Mouse (Mus musculus) spleen, postnatal 4 days (tissue): ENCODE data around the gene March6.
A peak's percentile ranks its signal among the peaks of the same experiment; 100 is the strongest.

Experiments
- DNase-seq, 2 experiments: peaks; one replicate each; pipeline ENCODE4 v3.0.0; 2022; ENCODE audit warnings: low spot score in 2 of 2

Gene March6

GRCm38 (mm10) chr15:31453098-31453916, 77.5 kb downstream of the March6 start, which contains the start of gene Ropn1l:
Ropn1l (minus strand) TSS chr15:31453737.
- peak; percentile 76 to 88 for DNase-seq

- DNase-seq, result no peak
Measured at GRCm38 (mm10) chr15:31452336-31453097, 78.3 kb downstream of the March6 start.

DNA sequence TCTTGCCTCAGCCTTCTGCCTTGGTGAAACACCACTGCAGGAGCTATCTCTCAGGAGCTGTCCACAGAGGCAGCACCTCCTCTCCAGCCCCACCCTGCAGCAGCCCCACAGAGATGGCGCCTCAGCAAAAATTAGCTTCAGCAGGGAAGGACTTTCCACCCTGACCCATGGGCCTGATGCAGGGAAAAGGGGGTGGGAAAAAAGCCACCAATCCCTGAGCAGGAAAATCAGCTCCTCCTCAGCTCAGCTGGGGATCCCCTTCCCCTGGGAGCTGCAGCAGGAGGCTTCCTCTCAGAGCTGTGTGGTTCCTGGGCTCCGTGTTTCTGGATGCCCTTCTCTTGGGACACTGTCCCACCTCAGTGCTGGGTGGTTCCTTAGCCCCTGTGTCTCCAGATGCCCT, 81.1 kb downstream of the March6 start:
- no peak for DNase-seq

- no peak for DNase-seq
Measured at GRCm38 (mm10) chr15:31447121-31447520, 83.7 kb downstream of the March6 start.

- no peak for DNase-seq
Measured at GRCm38 (mm10) chr15:31442698-31443097, 88.2 kb downstream of the March6 start.

DNA sequence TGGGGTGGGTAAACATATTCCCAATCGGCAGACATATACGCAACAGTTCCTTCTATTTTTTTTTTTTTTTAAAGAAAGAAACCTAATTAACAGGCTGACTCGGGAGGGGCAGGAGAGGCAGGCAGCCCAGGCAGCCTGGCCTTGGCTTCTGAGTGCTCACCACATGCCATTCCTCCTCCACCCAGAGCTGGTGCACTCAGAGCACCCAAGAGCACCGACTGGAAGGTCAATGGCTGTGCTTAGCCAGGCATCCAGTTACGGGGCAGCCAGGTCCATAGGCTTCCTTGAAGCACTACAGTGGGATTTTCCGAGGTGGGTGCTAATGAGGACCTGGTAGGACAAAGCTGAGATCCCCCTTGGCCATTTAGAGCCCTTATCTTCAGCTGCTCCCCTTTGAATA, 88.9 kb downstream of the March6 start:
- DNase-seq, result no peak

DNA sequence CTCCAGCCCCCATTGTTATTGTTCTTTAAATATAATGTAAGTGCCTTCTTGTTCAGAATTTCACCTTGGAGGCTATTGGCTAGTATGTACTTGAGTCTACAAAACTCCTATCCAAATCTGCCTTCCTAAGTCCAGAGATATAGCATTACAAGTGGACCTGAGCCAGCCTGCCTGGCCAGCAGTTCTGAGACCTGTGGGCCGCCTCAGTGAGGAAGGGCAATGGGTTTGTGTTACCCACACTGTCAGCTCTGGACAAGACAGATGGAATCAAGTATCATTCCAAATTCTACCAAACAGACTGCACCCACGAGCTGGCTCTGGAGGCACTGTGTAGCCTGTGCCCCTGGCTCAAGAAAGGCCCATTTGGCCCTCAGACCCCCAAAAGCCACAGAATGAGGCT, 94.0 kb downstream of the March6 start:
- no peak for DNase-seq

- no peak for DNase-seq
Measured at GRCm38 (mm10) chr15:31436083-31436482, 94.8 kb downstream of the March6 start.

GRCm38 (mm10) chr15:31433768-31434167, 97.1 kb downstream of the March6 start:
- no peak for DNase-seq

DNA sequence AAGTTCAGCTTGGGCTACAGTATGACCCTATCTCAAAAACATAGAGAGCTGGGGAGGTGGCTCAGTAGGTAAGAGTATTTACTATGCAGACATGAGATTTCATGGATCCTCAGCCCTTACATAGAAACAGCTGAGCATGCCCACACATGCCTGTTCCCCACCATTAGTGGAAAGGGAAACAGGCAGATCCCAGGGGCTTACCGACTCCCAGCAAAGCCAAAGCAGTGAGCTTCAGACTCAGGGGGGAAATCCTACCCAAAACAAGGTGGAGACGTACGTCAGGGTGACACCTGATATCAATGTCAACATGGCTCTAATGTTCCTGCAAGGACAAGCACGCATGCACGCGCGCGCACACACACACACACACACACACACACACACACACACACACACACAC, 99.0 kb downstream of the March6 start:
- DNase-seq, result no peak

DNA sequence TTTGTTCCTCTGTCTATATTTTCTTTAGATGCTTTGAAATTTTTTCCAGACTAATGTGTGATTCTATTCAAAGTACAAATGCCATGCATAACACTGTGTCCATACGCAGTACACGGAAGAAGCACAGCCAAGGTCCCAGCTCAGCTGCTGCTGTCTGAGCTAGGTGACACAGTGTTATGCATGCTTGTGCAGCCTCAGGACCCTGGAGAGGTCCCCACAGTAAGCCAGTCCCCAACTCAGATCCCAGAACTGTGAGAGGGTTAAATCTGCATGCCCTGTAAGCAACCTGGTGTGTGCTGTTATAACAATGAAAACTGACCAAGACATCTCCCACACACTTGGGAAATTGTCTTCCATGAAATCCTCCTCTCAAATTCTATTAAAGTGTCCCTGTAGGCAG, 100.8 kb downstream of the March6 start:
- DNase-seq, result no peak

GRCm38 (mm10) chr15:31429429-31429828, 101.4 kb downstream of the March6 start:
- no peak for DNase-seq

DNA sequence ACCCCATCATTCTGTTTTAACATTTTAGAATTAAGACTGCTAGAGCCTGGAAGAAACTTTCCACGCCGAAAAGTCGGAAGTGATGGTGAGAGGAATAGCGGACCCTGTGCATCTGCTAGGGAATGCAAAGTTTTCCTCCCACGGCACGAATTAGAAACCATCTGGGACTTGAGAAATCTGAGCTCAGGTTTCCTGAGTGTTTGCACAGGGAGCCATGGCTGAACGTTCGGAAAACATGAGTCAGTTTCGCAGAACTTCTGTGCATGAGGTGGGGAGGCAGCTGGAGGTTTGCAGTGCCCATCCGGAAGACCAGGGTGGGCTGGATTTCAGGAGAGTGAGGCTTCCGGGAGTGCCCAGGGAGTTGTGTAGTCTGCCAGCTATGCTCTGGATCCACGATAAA, 102.3 kb downstream of the March6 start:
- no peak for DNase-seq

DNA sequence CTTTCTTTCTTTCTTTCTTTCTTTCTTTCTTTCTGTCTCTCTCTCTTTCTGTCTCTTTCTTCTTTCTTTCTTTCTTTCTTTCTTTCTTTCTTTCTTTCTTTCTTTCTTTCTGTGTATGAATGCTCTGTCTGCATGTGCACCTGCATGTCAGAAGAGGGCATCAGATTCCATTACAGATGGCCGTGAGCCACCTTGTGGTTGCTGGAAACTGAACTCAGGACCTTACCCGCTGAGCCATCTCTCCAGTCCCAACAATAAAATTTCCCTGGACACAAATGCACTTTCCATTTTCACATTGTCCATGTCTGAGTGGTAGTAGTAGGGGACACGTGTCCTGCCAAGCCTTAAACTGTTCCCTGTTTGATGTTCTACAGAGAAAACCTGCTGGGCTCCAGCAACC, 103.5 kb downstream of the March6 start:
- no peak for DNase-seq

GRCm38 (mm10) chr15:31426066-31426706, 104.7 kb downstream of the March6 start:
- DNase-seq, result no peak

DNA sequence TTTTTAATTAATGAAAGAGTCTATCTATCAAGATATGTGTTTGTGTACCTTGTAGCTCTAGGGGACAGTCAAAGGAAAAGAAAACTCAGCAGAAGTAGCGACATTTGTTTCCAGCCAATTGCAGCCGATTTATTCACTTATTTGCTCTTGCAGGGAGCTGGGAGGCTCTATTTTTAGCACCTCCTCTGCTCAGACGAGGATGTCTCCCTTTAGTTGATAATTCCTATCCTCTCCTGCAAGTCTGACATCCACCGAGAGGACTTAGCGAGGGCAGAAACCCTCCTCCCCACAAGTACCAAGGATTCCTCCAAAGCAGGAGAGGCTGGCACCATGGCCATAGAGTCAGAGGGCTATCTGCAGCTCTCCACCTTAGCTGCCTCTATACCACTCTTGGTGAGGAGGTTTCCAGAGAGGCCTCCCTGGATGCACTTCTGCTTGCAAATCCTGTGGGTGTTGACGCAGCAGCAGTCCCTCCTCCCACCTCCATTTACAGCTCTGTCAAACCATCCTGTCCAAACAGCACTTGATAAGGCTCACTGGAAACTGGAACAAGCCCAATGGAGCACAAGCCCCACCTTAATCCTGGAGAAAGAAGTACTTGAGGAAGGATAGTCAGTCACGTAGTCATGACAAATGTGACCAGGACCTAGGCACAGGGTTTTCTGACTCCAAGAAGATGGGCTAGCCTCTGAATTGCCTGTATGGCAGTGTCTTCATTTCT, 108.0 kb downstream of the March6 start:
- DNase-seq, result no peak

DNA sequence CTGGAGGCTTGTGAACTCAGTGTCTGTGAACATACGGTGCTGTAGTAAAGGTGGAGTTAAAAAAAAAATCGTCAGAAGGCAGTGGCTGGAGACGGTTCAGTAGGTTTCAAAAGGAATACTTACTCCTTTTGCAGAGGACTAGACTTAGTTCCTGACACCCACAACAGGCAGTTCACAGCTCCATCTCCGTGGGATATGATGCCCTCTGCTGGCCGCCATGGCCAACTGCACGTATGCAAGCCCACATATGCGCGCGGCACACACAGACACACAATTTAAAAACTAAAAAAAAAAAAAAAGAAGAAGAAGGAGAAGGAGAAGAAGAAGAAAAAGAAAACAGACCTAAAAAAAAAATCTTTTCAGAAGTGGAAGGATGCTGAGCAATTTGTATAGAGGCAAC, 111.8 kb downstream of the March6 start:
- DNase-seq, result peak; percentile 55 to 77

- DNase-seq, result no peak
Measured at GRCm38 (mm10) chr15:31418686-31419024, 112.2 kb downstream of the March6 start.

GRCm38 (mm10) chr15:31417796-31418685, 112.8 kb downstream of the March6 start:
- peak; percentile 66 to 77 for DNase-seq

DNA sequence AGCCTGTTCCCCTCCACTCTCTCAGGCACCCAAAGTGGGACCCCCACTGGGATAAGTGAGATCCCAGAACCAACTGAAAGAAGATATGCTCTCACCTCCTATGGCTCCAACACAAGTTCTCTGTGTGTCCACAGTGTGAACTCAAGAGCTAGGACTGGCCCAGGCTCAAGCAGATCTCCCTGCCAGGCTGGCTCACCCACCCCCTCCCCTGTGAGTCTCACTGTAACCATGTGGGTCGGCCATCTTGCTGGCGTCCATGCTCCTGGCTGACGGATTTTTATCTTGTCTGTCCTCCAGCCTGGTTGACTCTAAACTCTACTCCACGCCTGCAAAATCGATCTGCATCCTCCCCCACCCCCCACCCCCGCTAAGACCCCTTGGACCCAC, 113.5 kb downstream of the March6 start:
- DNase-seq, result no peak

GRCm38 (mm10) chr15:31415181-31415580, 115.7 kb downstream of the March6 start:
- DNase-seq, result no peak
